In the genomic region with DNA sequence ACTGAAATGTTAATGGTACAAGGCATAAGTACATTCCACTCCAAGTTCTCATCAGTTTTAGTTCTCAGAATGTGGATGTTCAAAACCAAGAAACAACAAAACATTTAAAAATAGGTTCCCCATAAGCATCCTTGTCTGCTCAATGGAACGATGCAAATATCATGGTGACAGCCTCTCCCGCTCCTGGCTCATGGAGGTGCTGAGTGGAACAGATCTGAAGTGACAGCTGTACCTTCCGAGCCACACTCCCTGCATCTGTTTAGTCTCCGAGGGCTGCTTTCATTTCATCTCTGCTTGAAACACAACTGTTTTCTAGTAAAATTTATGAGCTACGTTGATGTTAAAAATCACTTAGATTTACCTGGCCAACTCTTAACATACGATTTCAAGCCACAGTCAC, we compare ENCODE assay signal across 11 mouse cellular contexts.
DNase-seq lines count a peak whose midpoint lies in the region; ATAC-seq and TF ChIP-seq lines count a peak whose summit lies in the region.
"Had no signal": no experiment of that assay in that cellular context is flagged by ENCODE, and none has a peak within 500 bp of the region (broad histone marks: within the 10 kb centered on the region; RNA-seq: fewer than 3 reads in every experiment).

No protein-coding gene starts in this region.

- TF ChIP-seq CTCF in heart, postnatal 0 days (IDR thresholded peaks at IDR 0.05; ENCODE audit: low read depth), result no peak
- TF ChIP-seq CTCF in brain, embryonic 14.5 days (IDR thresholded peaks at IDR 0.05; ENCODE audit: borderline replicate concordance, extremely low read depth, insufficient read depth, insufficient read length), result no peak
- no peak for TF ChIP-seq CTCF in midbrain, postnatal 0 days (IDR thresholded peaks at IDR 0.05)

- peak overlapping the region; percentile 30 for H3K4me2 ChIP-seq in heart, postnatal 0 days (ENCODE audit: low read depth, low read length)
- peak overlapping the region; percentile 32 for H3K4me2 ChIP-seq in midbrain, postnatal 0 days (ENCODE audit: low read depth, low read length, poor library complexity, severe bottlenecking)
- H3K4me2 ChIP-seq: intestine, embryonic 15.5 days; lung, embryonic 15.5 days had no signal

- WGBS in heart, postnatal 0 days, result 41% methylated on average over 6 of the region's 6 CpGs
- WGBS in midbrain, postnatal 0 days, result 26% methylated on average over 6 of the region's 6 CpGs

- H3K4me3 ChIP-seq in heart, postnatal 0 days (ENCODE audit: low read depth, low read length), result peak overlapping the region; percentile 6; the same call in 1 of the 2 replicates
- no peak overlapping the region for H3K4me3 ChIP-seq in midbrain, postnatal 0 days (ENCODE audit: low read depth, low read length)
- H3K4me3 ChIP-seq: intestine, embryonic 15.5 days; lung, embryonic 15.5 days had no signal

- DNase-seq in heart, postnatal 0 days (ENCODE audit: low spot score), result no peak
- DNase-seq in heart, postnatal 14 days, result no peak
- DNase-seq in brain, embryonic 14.5 days (ENCODE audit: low read depth), result peak; percentile 68
- DNase-seq in cerebellum, postnatal 25 days, result peak; percentile 58 to 70
- DNase-seq in midbrain, postnatal 0 days (ENCODE audit: low spot score), result peak; percentile 56
- no peak for DNase-seq in right cerebral cortex, postnatal 14 days
- DNase-seq in gastrocnemius, postnatal 10 days, result no peak
- DNase-seq: adrenal gland, adult 2 months; thymus, postnatal 25 days had no signal

- no peak for TF ChIP-seq EP300 in heart, postnatal 0 days (IDR thresholded peaks at IDR 0.05; ENCODE audit: low read depth)

- no peaks in the 10 kb centered on the region for H3K4me1 ChIP-seq in heart, postnatal 0 days (ENCODE audit: control insufficient read depth, insufficient read depth)
- H3K4me1 ChIP-seq in midbrain, postnatal 0 days (ENCODE audit: insufficient read depth, low read length), result 0 out of 2 replicates have a peak, but pooled peaks cover 3% of the 10 kb centered on the region
- H3K4me1 ChIP-seq: intestine, embryonic 15.5 days; lung, embryonic 15.5 days had no signal

- intact Hi-C loops in heart, postnatal 14 days (cut with DNase I), result no loop called here

- no peak for ATAC-seq in heart, postnatal 0 days (ENCODE audit: insufficient read depth, low read depth)
- ATAC-seq in midbrain, postnatal 0 days (ENCODE audit: low FRiP score), result peak; percentile 56; the same call in 1 of the 2 replicates

- no peak overlapping the region for H3K27ac ChIP-seq in heart, postnatal 0 days (ENCODE audit: low read depth)
- no peak overlapping the region for H3K27ac ChIP-seq in midbrain, postnatal 0 days (ENCODE audit: low read depth, low read length)
- H3K27ac ChIP-seq: intestine, embryonic 15.5 days; lung, embryonic 15.5 days had no signal

- TF ChIP-seq POLR2A in brain, embryonic 14.5 days (IDR thresholded peaks at IDR 0.05; ENCODE audit: borderline replicate concordance, extremely low read depth, insufficient read depth, insufficient read length, poor library complexity, severe bottlenecking), result no peak

- no peak overlapping the region for H3K9ac ChIP-seq in heart, postnatal 0 days (replicated peaks; ENCODE audit: low read depth, low read length)
- no peak overlapping the region for H3K9ac ChIP-seq in midbrain, postnatal 0 days (replicated peaks; ENCODE audit: low read length, poor library complexity, severe bottlenecking)
- H3K9ac ChIP-seq: intestine, embryonic 15.5 days; lung, embryonic 15.5 days had no signal

- no peaks in the 10 kb centered on the region for H3K27me3 ChIP-seq in heart, postnatal 0 days (ENCODE audit: control insufficient read depth, insufficient read depth, low read length)
- no peaks in the 10 kb centered on the region for H3K27me3 ChIP-seq in midbrain, postnatal 0 days (ENCODE audit: insufficient read depth, low read length)
- H3K27me3 ChIP-seq: intestine, embryonic 15.5 days; lung, embryonic 15.5 days had no signal

- no peaks in the 10 kb centered on the region for H3K9me3 ChIP-seq in heart, postnatal 0 days (replicated peaks; ENCODE audit: control insufficient read depth, low read length)
- no peaks in the 10 kb centered on the region for H3K9me3 ChIP-seq in midbrain, postnatal 0 days (ENCODE audit: low read length)
- H3K9me3 ChIP-seq: intestine, embryonic 15.5 days; lung, embryonic 15.5 days had no signal

- no peaks in the 10 kb centered on the region for H3K36me3 ChIP-seq in heart, postnatal 0 days (replicated peaks; ENCODE audit: control insufficient read depth, insufficient read depth, low read length)
- H3K36me3 ChIP-seq in midbrain, postnatal 0 days (ENCODE audit: insufficient read depth, low read length), result no peaks in the 10 kb centered on the region
- H3K36me3 ChIP-seq: intestine, embryonic 15.5 days; lung, embryonic 15.5 days had no signal

Comparison
In these comparisons a context has a peak if more than half of its experiments do, and no peak if none do; other contexts are left out.
1. DNase-seq: peak in brain, embryonic 14.5 days (single experiment), cerebellum, postnatal 25 days (2 of 2) and midbrain, postnatal 0 days (single experiment); none in heart, postnatal 0 days (single experiment), heart, postnatal 14 days (0 of 2), right cerebral cortex, postnatal 14 days (single experiment) and gastrocnemius, postnatal 10 days (single experiment).